Mouse (Mus musculus) olfactory bulb, adult 2 months (tissue): ENCODE measurements around the gene Ube2cbp.

Experiments used
- CTCF ChIP-seq: fragments of 200-500 bp; IDR thresholded peaks from 2 replicates; pipeline ENCODE4 v1.5.1; 2012; ENCODE audit warnings: low read depth, mild to moderate bottlenecking, low read length, moderate library complexity; ENCODE audit not compliant: insufficient read depth
- POLR2A ChIP-seq: fragments of 200-500 bp; IDR thresholded peaks from 2 replicates; pipeline ENCODE4 v1.6.1; 2012; ENCODE audit warnings: mild to moderate bottlenecking, low read depth, low read length, moderate library complexity; ENCODE audit not compliant: insufficient read depth

GRCm38 (mm10) chr9:86449581-86449980 is 15.2 kb downstream of the Ube2cbp start:
- TF ChIP-seq CTCF = peak; percentile 80
- TF ChIP-seq POLR2A = no peak
